Mouse (Mus musculus) neural tube, embryonic 15.5 days (tissue): ENCODE data around the gene Ddx41. TPM values are rescaled to one million over a fixed set of nuclear protein-coding genes. Genes with fewer than 3 reads are reported as not detected.

Experiments
- ATAC-seq: fragments of 200-750 bp; cut with Nextera tagmentation; 2 replicates; pipeline ENCODE4 v1.8.0; 2017; ENCODE audit warnings: mild to moderate bottlenecking, moderate TSS enrichment, moderate library complexity; ENCODE audit not compliant: low FRiP score
- H3K27ac ChIP-seq: fragments of 300-500 bp; sonication (generic); replicated peaks from 2 replicates; pipeline ENCODE4 v1.5.1; 2015; ENCODE audit warnings: mild to moderate bottlenecking, inconsistent platforms
- H3K27me3 ChIP-seq: fragments of 300-500 bp; sonication (generic); replicated peaks from 2 replicates; pipeline ENCODE4 v1.6.1; 2015; ENCODE audit warnings: inconsistent platforms
- H3K36me3 ChIP-seq: fragments of 300-500 bp; sonication (generic); 2 replicates; pipeline ENCODE4 v1.6.1; 2015; ENCODE audit warnings: inconsistent platforms
- H3K4me1 ChIP-seq: fragments of 300-500 bp; sonication (generic); 2 replicates; pipeline ENCODE4 v1.6.1; 2015; ENCODE audit warnings: inconsistent platforms
- H3K4me2 ChIP-seq: fragments of 300-500 bp; sonication (generic); 2 replicates; pipeline ENCODE4 v1.6.1; 2015; ENCODE audit warnings: inconsistent platforms, mild to moderate bottlenecking, moderate library complexity
- H3K4me3 ChIP-seq: fragments of 300-500 bp; sonication (generic); replicated peaks from 2 replicates; pipeline ENCODE4 v1.5.1; 2015; ENCODE audit warnings: mild to moderate bottlenecking, inconsistent platforms
- H3K9ac ChIP-seq: fragments of 300-500 bp; sonication (generic); replicated peaks from 2 replicates; pipeline ENCODE4 v1.6.1; 2015; ENCODE audit warnings: mild to moderate bottlenecking, inconsistent platforms
- H3K9me3 ChIP-seq: fragments of 300-500 bp; sonication (generic); replicated peaks from 2 replicates; pipeline ENCODE4 v1.6.1; 2016; ENCODE audit warnings: inconsistent platforms
- WGBS: fragments of 180-500 bp; shearing (Covaris S2); methylation state at CpG from one replicate; pipeline ENCODE4 v1.1.7; 2015; ENCODE audit warnings: mixed read lengths; 5-methylcytosine and 5-hydroxymethylcytosine counted together
- polyA plus RNA-seq: library from polyadenylated mRNA; unstranded; fragments of >200 nt; fragmentation: Nextera tagmentation; extraction: Ambion mirVana; gene quantifications from 2 replicates; pipeline ENCODE4 v1.2.1, GENCODE M21; 2015

Gene Ddx41
- polyA plus RNA-seq, 1 experiment from 2014 or later = 48.8 TPM

DNA sequence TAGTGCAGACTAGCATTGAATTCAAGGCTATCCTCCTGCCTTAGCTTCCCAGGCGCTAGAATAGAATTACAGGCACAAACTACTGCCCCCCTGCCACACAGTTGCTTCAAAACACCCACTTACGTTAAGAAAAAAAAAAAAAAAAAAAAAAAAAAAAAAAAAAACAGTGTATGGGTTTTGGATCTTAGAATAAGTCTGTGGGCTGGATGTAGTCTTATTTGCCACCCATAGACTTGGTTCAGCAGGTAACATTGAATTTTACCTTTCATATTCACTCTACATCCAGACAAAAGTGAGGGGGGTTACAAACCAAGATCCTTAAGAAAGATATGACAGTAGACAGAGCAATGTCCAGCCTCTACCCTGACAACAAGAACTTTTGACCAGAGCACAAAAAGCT is 31.5 kb upstream of the Ddx41 start:
- Histone ChIP-seq H3K4me1 (peaks cover 52% of the 10 kb centered on the region), H3K4me2 (no peak overlapping the region), H3K9ac (no peak overlapping the region), H3K4me3 (no peak overlapping the region), H3K27ac (no peak overlapping the region), H3K36me3 (0 out of 2 replicates have a peak, but pooled peaks cover 4% of the 10 kb centered on the region), H3K27me3 (no peaks in the 10 kb centered on the region), H3K9me3 (no peaks in the 10 kb centered on the region)
- ATAC-seq = no peak
- WGBS = 85% methylated on average over 2 of the region's 2 CpGs

DNA sequence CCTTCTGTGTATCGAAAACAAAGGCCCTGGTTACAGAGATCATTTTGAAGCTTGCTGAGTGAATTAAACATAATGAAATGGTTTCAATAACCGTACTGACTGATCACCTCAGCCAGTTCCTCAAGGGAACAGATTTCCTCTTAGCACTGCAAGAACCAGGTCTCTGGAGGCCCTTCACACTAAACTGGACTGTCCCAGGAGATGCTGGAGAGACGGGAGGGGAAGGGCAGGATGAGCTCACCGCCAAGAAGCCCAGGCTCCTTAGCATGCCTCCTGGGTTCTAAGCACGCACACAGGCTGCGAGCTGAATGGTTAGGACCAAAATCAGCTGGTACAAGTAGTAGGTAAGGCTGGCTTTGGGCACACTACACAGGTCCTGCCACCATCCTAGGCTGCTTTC is 30.5 kb upstream of the Ddx41 start:
- peaks cover 48% of the 10 kb centered on the region for H3K4me1 ChIP-seq
- 71% methylated on average over 6 of the region's 6 CpGs for WGBS
- H3K9me3 ChIP-seq = no peaks in the 10 kb centered on the region
- no peak overlapping the region for H3K4me3 ChIP-seq
- no peak overlapping the region for H3K9ac ChIP-seq
- H3K36me3 ChIP-seq = 0 out of 2 replicates have a peak, but pooled peaks cover 4% of the 10 kb centered on the region
- no peaks in the 10 kb centered on the region for H3K27me3 ChIP-seq
- ATAC-seq = no peak
- H3K27ac ChIP-seq = no peak overlapping the region
- H3K4me2 ChIP-seq = no peak overlapping the region

DNA sequence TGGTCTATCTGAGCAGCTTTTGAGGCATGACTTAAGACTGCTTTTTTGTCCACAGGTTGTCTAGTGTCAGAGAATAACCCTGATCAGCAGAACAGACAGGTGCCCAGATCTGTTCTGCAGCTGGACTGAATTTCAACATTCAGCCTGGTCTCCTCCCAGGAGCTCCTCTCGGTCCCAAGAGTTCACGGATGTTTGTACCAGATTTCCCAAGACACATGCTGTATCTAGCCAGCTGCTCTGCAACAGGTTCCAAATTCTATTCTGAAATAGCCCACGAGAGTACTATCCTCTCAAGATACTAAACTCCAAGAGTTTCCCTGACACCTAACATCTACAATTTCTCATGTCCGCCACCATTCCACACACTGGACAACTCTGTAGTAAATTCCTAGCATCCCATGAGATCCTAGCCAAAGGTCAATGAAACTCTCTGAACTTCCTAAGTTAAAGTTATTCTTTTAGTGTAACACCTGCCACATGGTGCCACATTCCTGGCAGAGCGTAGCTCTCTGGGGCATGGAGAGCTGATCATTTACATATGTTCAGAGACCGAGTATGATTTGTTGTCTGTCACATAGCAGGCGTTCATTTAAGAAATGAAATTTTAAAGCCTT is 26.9 kb upstream of the Ddx41 start:
- Histone ChIP-seq H3K27ac (no peak overlapping the region), H3K4me3 (no peak overlapping the region), H3K4me2 (no peak overlapping the region), H3K4me1 (peaks cover 28% of the 10 kb centered on the region), H3K27me3 (no peaks in the 10 kb centered on the region), H3K9me3 (no peaks in the 10 kb centered on the region), H3K9ac (no peak overlapping the region), H3K36me3 (peaks cover 4% of the 10 kb centered on the region; the same call in 1 of the 2 replicates)
- 83% methylated on average over 7 of the region's 7 CpGs for WGBS
- no peak for ATAC-seq

DNA sequence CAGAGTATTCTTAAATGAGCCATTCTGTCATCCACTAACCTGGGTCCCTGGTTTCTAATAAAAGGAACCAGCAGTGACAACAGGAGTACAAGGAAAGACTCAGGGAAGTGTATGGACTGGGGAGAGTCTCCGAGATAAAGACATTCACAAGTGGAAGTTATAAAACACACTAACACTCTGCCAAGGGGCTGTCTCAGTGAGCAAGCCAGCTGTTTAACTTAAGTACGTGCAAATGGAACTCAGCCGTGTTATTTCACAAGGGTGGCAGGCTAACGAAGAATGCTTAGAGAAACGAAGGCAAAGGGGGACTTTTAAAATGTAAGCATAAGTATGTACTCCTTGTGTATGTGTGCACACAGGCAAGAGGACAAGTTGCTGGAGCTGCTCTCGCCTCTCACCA is 21.0 kb upstream of the Ddx41 start:
- Histone ChIP-seq H3K27me3 (no peaks in the 10 kb centered on the region), H3K4me2 (no peak overlapping the region), H3K36me3 (peaks cover 31% of the 10 kb centered on the region), H3K9me3 (no peaks in the 10 kb centered on the region), H3K4me3 (no peak overlapping the region), H3K4me1 (no peaks in the 10 kb centered on the region), H3K9ac (no peak overlapping the region), H3K27ac (no peak overlapping the region)
- 77% methylated on average over 6 of the region's 6 CpGs for WGBS
- ATAC-seq = no peak

DNA sequence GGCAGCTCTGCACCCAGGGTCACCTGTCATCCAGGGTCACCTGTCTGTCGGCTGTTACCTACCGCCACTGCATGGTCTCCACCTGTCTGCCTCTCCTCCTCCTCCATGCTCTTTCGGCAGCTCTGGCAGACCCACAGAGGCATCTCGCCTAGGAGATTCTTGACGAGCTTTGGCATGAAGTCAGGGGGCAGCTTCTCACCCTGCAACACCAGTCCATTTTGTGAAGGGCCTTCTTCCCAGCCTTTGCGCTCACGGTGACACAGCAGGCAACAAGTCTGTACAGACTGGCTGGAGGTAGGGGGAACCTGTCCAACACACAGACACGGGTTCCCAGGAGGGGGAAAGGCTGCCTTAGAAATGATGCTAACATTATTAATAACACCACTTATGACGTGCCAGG is 19.5 kb upstream of the Ddx41 start:
- Histone ChIP-seq H3K9ac (no peak overlapping the region), H3K9me3 (no peaks in the 10 kb centered on the region), H3K27ac (no peak overlapping the region), H3K27me3 (no peaks in the 10 kb centered on the region), H3K4me3 (no peak overlapping the region), H3K4me1 (no peaks in the 10 kb centered on the region), H3K36me3 (peaks cover 46% of the 10 kb centered on the region), H3K4me2 (no peak overlapping the region)
- no peak for ATAC-seq
- WGBS = 92% methylated on average over 9 of the region's 9 CpGs

DNA sequence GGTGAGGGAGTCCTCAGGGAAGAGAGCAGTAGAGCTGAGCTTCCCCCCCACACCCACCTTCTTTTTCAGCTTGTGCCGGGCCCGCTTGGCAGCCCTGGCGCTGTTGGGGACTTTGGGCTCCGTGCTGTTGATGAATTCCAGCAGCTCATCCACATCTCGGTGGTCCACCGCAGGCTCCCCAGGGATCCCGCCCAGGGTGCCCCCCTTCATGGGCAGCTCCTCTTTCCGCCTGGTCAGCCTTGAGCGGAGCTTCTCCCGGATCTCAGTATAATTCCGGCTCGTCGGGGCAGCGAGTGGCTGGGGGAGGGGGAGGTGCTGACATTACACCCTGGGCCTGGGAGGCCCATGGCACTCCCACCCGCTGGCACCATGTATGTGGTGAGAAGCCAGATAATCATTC is 12.6 kb upstream of the Ddx41 start:
- Histone ChIP-seq H3K4me3 (no peak overlapping the region), H3K9ac (no peak overlapping the region), H3K4me2 (no peak overlapping the region), H3K27ac (no peak overlapping the region), H3K27me3 (no peaks in the 10 kb centered on the region), H3K9me3 (no peaks in the 10 kb centered on the region), H3K36me3 (peaks cover 91% of the 10 kb centered on the region), H3K4me1 (no peaks in the 10 kb centered on the region)
- no peak for ATAC-seq
- WGBS = 91% methylated on average over 15 of the region's 15 CpGs

DNA sequence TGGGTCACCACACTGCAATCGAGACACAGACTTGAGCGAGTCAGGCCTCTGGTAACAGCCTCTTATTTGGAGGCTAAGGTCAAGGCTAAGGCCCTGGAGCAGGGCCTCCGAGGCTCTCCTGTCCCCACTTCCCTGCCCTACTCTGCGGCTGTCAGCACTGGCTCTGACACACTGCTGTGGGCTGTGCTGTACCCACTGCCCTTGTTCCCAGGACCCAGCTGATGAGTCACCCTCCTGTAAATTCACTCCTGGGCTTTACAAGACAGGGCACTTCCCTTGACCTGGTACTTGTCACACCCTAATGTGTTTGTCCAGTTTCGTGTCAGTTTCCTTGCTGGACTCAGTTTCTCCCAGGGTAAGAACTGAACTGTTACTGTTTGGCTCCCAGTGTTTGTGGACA is 12.0 kb upstream of the Ddx41 start:
- H3K9ac ChIP-seq = no peak overlapping the region
- 92% methylated on average over 5 of the region's 5 CpGs for WGBS
- no peak for ATAC-seq
- no peaks in the 10 kb centered on the region for H3K27me3 ChIP-seq
- H3K4me3 ChIP-seq = no peak overlapping the region
- H3K4me1 ChIP-seq = no peaks in the 10 kb centered on the region
- peaks cover 92% of the 10 kb centered on the region for H3K36me3 ChIP-seq
- H3K27ac ChIP-seq = no peak overlapping the region
- H3K4me2 ChIP-seq = no peak overlapping the region
- no peaks in the 10 kb centered on the region for H3K9me3 ChIP-seq

DNA sequence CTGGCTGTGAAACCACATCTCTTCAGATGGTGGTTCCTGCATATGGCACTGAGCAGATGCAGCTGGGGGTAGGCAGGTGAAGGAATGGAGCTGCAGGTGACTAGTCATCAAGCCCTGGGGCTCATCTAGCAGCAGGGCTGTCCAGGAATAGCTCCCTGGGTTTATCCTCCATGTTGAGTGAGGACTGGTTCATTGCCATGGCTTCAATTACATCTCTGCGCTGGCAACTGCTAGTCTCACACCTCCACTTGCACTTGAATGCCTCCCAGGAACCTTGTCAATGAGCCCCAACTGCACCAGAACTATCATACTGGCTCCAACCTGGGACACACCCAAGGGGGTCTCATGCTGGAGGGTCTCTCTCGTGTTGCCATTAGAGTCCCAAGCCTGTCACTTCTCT is 11.5 kb upstream of the Ddx41 start:
- WGBS = 91% methylated on average over 2 of the region's 2 CpGs
- Histone ChIP-seq H3K4me2 (no peak overlapping the region), H3K27ac (no peak overlapping the region), H3K9ac (no peak overlapping the region), H3K36me3 (peaks cover 92% of the 10 kb centered on the region), H3K4me3 (no peak overlapping the region), H3K4me1 (no peaks in the 10 kb centered on the region), H3K9me3 (no peaks in the 10 kb centered on the region), H3K27me3 (no peaks in the 10 kb centered on the region)
- ATAC-seq = no peak

DNA sequence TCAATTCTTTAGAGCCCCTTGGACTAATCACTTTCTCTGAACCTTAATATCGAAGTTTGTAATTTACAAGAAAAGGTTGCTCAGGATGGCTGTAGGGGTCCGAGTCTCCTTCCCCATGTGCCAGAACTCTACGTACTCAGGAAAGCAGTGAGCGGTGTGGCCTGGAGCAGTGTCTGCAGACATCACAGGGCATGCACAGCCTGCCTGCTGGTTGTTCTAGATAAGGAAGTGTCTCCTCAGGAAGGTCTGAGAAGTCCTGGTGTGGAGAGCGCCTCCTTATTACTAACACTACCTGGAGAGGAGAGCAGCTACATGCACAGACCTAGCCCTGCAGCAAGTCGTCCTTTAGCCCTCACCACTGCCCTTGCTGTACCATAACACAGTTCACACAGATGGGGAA is 8.3 kb upstream of the Ddx41 start:
- Histone ChIP-seq H3K4me3 (no peak overlapping the region), H3K4me2 (no peak overlapping the region), H3K27ac (no peak overlapping the region), H3K9me3 (no peaks in the 10 kb centered on the region), H3K4me1 (no peaks in the 10 kb centered on the region), H3K9ac (no peak overlapping the region), H3K27me3 (no peaks in the 10 kb centered on the region), H3K36me3 (peaks cover 97% of the 10 kb centered on the region)
- 92% methylated on average over 6 of the region's 6 CpGs for WGBS
- ATAC-seq = no peak

DNA sequence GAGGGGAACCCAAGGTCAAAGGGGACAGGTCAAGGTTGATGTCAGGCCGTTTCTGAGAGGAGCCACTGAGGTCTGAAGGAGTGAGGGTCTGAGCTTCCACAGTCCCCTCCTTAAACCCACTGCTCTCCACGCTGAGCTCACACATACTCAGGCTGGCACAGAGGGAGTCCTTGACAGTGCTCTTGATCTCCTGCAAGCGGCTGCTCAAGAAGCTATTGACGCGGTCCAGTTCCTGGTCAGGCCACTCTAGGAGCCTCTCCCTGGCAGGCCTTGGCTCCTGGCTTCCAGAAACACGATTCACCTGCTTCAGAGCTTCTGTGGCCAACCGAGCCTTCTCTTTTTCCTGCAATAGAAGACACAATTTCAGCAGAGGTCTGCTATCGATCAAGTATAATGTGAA is 7.0 kb upstream of the Ddx41 start:
- Histone ChIP-seq H3K4me2 (no peak overlapping the region), H3K27ac (no peak overlapping the region), H3K27me3 (no peaks in the 10 kb centered on the region), H3K9me3 (no peaks in the 10 kb centered on the region), H3K9ac (no peak overlapping the region), H3K4me3 (no peak overlapping the region), H3K36me3 (peaks cover 99% of the 10 kb centered on the region), H3K4me1 (no peaks in the 10 kb centered on the region)
- ATAC-seq = no peak
- WGBS = 94% methylated on average over 8 of the region's 8 CpGs

DNA sequence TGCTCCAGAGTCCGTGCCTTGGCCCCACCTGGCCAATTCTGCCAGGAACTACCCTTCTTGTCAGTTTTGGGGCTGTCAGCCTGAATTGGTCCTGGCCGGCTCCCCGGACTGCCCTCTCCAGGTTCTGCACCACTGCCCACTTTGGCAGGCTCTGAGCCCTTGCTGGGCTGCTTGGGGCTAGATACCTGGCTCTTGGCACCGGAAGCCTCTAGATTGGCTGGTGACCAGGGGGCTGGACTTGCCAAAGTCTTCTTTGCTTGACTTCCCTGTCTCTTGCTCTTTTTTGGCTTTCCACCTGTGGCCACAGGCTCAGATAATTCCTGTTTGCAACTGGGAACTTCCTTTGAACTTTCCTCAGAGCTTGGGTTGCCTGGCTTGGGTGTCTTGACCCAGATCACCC is 6.4 kb upstream of the Ddx41 start:
- ATAC-seq = no peak
- Histone ChIP-seq H3K27me3 (no peaks in the 10 kb centered on the region), H3K27ac (no peak overlapping the region), H3K36me3 (peaks cover 99% of the 10 kb centered on the region), H3K4me3 (no peak overlapping the region), H3K9me3 (no peaks in the 10 kb centered on the region), H3K4me1 (no peaks in the 10 kb centered on the region), H3K9ac (no peak overlapping the region), H3K4me2 (no peak overlapping the region)
- 97% methylated on average over 4 of the region's 4 CpGs for WGBS

DNA sequence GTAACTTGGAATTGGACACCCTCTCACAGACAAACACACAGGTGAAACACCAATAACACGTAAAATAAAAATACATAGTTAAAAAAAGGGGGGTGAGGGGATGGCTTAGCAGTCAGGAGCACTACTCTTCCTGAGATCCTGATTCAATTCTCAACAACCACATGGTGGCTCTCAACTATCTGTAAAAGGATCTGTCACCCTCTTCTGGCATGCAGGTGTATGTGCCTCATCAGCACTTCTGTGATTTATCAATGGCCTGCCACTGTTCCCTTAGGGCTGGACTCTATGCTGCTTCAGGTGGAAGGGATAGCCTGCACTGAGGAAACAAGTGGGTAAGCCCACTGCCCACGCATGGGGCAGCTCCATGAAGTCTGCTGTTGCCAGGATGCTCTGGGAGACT is 4.5 kb upstream of the Ddx41 start:
- ATAC-seq = no peak

More for the DNA sequence above, 4.5 kb upstream of the Ddx41 start:
- Histone ChIP-seq H3K9me3 (no peaks in the 10 kb centered on the region), H3K4me2 (no peak overlapping the region), H3K27me3 (no peaks in the 10 kb centered on the region), H3K36me3 (peaks cover 83% of the 10 kb centered on the region), H3K4me3 (no peak overlapping the region), H3K27ac (no peak overlapping the region), H3K4me1 (0 out of 2 replicates have a peak, but pooled peaks cover 4% of the 10 kb centered on the region), H3K9ac (no peak overlapping the region)
- 96% methylated on average over 2 of the region's 2 CpGs for WGBS
